Mouse (Mus musculus): ENCODE results near the gene Sppl3. TPM values are rescaled to one million over a fixed set of nuclear protein-coding genes. Genes with fewer than 3 reads are reported as not detected.
A peak's percentile ranks its signal among the peaks of the same experiment; 100 is the strongest.

Gene Sppl3
- polyA plus RNA-seq, 1 experiment = 57.0 TPM

GRCm38 (mm10) chr5:115118961-115119570 lies 108.1 kb downstream of the Sppl3 start, which contains the start of gene Acads:
Gene Acads (minus strand): TSS chr5:115119346.
- no peak for TF ChIP-seq CTCF (conservative IDR thresholded peaks at IDR 0.05; ENCODE audit: insufficient read depth, insufficient read length, low read depth, low read length)
- TF ChIP-seq POLR2A (IDR thresholded peaks at IDR 0.05; ENCODE audit: low read depth, low read length) = no peak
- H3K36me3 ChIP-seq (ENCODE audit: control insufficient read depth, insufficient read depth, low read length) = no peaks in the 10 kb centered on the region
- no peaks in the 10 kb centered on the region for H3K27me3 ChIP-seq (replicated peaks; ENCODE audit: control insufficient read depth, insufficient read depth, low read length)
- under 1% methylated on average over 39 of the region's 39 CpGs for WGBS
- 0 out of 2 replicates have a peak, but pooled peaks cover 2% of the 10 kb centered on the region for H3K4me1 ChIP-seq (ENCODE audit: control insufficient read depth, insufficient read depth, low read length)
- H3K4me3 ChIP-seq (ENCODE audit: insufficient read depth, low read depth, low read length) = peak within 1 kb of the TSS; percentile 91
- peak; percentile 94 for DNase-seq
- H3K27ac ChIP-seq (ENCODE audit: insufficient read depth, low read depth, low read length) = peak within 1 kb of the TSS; percentile 68

DNA sequence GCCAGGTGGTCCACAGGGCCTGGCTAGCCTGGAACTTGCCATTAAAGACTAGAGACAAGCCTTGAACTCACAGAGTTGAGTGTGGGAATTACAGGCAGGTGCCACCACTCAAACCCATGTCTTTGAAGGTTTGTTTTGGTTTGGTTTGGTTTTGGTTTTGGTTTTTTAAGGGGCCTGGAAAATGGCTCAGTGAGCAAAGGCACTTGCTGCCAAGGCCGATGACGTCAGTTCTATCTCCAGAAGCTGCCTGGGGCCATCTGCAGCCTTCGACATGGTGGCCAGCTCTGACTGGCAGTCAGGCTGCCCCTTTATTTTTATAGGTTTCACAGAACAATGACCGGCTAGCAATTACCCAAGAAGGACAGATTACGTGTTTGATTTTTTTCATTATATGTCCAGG lies 110.0 kb downstream of the Sppl3 start:
- Histone ChIP-seq H3K27me3 (replicated peaks; ENCODE audit: control insufficient read depth, insufficient read depth, low read length) (no peaks in the 10 kb centered on the region), H3K36me3 (ENCODE audit: control insufficient read depth, insufficient read depth, low read length) (no peaks in the 10 kb centered on the region), H3K4me1 (ENCODE audit: control insufficient read depth, insufficient read depth, low read length) (peaks cover 8% of the 10 kb centered on the region; the same call in 1 of the 2 replicates), H3K27ac (ENCODE audit: insufficient read depth, low read depth, low read length) (no peak overlapping the region), H3K4me3 (ENCODE audit: insufficient read depth, low read depth, low read length) (no peak overlapping the region)
- DNase-seq = no peak
- TF ChIP-seq CTCF (conservative IDR thresholded peaks at IDR 0.05; ENCODE audit: insufficient read depth, insufficient read length, low read depth, low read length) (no peak), POLR2A (IDR thresholded peaks at IDR 0.05; ENCODE audit: low read depth, low read length) (no peak)
- 68% methylated on average over 5 of the region's 5 CpGs for WGBS

GRCm38 (mm10) chr5:115124690-115125089 lies 113.8 kb downstream of the Sppl3 start:
- no peak overlapping the region for H3K4me3 ChIP-seq (ENCODE audit: insufficient read depth, low read depth, low read length)
- 92% methylated on average over 6 of the region's 6 CpGs for WGBS
- H3K4me1 ChIP-seq (ENCODE audit: control insufficient read depth, insufficient read depth, low read length) = peaks cover 23% of the 10 kb centered on the region
- TF ChIP-seq POLR2A (IDR thresholded peaks at IDR 0.05; ENCODE audit: low read depth, low read length) (no peak), CTCF (conservative IDR thresholded peaks at IDR 0.05; ENCODE audit: insufficient read depth, insufficient read length, low read depth, low read length) (no peak)
- peaks cover 1% of the 10 kb centered on the region; the same call in 1 of the 2 replicates for H3K36me3 ChIP-seq (ENCODE audit: control insufficient read depth, insufficient read depth, low read length)
- no peak for DNase-seq
- no peaks in the 10 kb centered on the region for H3K27me3 ChIP-seq (replicated peaks; ENCODE audit: control insufficient read depth, insufficient read depth, low read length)
- no peak overlapping the region for H3K27ac ChIP-seq (ENCODE audit: insufficient read depth, low read depth, low read length)

DNA sequence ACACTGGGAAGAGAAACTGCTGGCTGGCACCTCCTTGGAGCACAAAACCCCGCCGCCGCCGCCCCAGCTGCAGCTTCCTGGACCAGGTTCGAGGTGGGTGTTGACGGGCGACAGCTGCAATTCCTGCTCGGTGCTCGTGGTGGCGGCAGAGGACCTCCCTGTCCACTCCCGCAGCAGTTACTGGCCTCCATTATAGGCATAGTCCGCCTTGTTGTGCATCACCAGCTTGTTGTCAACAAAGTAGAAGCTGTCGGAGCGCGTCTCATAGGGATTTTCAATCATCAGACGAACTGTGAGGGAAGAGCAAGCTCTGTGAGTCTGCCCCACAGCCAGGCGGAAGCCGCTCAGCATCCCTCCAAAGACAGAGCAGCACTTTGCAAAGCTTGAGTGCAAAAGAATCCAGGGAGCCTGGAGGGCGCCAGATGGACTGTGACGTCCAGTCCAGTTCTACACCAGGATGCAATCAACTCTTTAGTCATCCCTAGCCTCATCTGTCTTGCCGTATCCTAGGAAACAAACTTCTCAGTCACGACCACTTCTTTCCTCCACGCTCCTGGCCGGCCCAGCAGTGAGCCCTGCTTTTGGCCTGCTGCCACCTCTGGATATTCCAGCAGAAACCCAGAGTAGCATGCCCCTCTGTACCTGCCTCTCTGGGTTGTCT lies 114.4 kb downstream of the Sppl3 start:
- TF ChIP-seq CTCF (conservative IDR thresholded peaks at IDR 0.05; ENCODE audit: insufficient read depth, insufficient read length, low read depth, low read length) (peak; percentile 96), POLR2A (IDR thresholded peaks at IDR 0.05; ENCODE audit: low read depth, low read length) (no peak)
- peak; percentile 89 for DNase-seq
- peaks cover 23% of the 10 kb centered on the region for H3K4me1 ChIP-seq (ENCODE audit: control insufficient read depth, insufficient read depth, low read length)
- H3K27me3 ChIP-seq (replicated peaks; ENCODE audit: control insufficient read depth, insufficient read depth, low read length) = no peaks in the 10 kb centered on the region
- no peak overlapping the region for H3K4me3 ChIP-seq (ENCODE audit: insufficient read depth, low read depth, low read length)
- H3K36me3 ChIP-seq (ENCODE audit: control insufficient read depth, insufficient read depth, low read length) = peaks cover 1% of the 10 kb centered on the region; the same call in 1 of the 2 replicates
- H3K27ac ChIP-seq (ENCODE audit: insufficient read depth, low read depth, low read length) = no peak overlapping the region
- 13% methylated on average over 24 of the region's 24 CpGs for WGBS

DNA sequence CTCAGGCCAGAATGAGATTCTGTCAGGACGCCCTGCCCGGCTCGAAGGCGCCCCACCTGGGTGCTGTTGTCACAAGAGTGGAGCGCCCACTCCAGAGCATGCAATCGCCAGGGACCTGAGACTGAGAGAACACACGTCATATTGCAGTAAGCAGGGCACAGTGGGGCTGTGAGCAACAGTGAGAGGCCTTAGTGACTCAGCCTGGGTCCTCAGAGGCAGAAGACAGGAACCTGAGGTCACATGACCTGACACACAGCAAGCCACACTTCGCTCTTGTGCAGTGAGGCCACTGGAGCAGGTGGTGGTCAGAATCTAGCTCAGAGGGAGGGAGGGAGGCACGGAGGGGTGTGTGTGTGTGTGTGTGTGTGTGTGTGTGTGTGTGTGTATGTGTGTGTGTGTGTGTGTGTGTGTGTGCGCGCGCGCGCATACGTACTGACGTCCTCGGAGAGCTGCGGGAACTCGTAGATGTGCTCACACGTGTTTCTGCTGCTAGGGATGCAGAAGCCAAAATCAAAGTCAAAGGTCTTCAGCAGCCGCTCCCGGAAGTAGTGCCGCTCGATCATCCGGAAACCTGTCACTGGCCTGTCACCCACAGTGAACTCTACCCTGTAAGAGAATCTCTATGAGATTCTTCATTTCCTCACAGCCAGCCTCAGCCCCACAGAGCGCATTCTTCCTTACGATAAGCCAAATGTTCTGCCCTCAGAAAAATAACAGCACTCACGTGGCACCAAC lies 115.8 kb downstream of the Sppl3 start:
- DNase-seq = peak; percentile 58
- H3K4me3 ChIP-seq (ENCODE audit: insufficient read depth, low read depth, low read length) = peak overlapping the region; percentile 31
- peaks cover 1% of the 10 kb centered on the region; the same call in 1 of the 2 replicates for H3K36me3 ChIP-seq (ENCODE audit: control insufficient read depth, insufficient read depth, low read length)
- peaks cover 23% of the 10 kb centered on the region for H3K4me1 ChIP-seq (ENCODE audit: control insufficient read depth, insufficient read depth, low read length)
- TF ChIP-seq CTCF (conservative IDR thresholded peaks at IDR 0.05; ENCODE audit: insufficient read depth, insufficient read length, low read depth, low read length) = no peak
- H3K27me3 ChIP-seq (replicated peaks; ENCODE audit: control insufficient read depth, insufficient read depth, low read length) = no peaks in the 10 kb centered on the region
- peak overlapping the region; percentile 91 for H3K27ac ChIP-seq (ENCODE audit: insufficient read depth, low read depth, low read length)
- 63% methylated on average over 23 of the region's 28 CpGs for WGBS

DNA sequence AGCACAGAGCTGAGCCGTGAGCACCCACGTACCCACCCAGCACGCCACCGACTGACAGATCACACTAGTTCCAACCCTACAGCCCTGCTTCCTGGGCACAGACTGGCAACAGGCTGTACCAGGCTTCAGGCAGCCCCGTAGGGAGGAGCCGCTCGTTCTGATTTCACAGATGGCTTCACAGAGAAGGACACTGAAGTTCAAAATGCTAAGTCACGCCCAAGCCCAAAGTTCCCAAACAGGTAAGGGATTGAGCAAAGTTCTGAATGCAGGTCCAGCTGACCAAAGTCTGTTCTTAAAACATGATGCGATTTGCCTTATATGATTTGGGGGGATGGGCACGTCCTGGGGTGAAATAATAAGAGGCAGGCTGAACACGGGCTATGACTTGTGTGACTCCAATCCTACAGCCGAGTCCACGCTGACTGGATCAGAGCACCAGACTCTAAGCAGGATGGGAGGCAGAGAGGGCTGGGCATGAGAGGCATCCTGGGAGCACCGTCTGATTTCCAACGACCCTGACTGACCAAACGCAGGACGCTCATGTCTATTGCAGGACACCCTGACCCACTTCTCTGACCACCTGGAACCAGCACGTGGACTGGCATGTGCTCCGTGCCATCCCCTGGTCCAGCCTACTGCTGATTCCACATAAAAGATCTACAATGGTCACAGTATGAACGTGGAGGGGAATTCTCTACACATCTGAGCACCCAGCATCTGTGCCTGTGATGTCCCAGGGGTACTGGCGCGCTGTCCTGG lies 116.7 kb downstream of the Sppl3 start:
- Histone ChIP-seq H3K27me3 (replicated peaks; ENCODE audit: control insufficient read depth, insufficient read depth, low read length) (no peaks in the 10 kb centered on the region), H3K27ac (ENCODE audit: insufficient read depth, low read depth, low read length) (peak overlapping the region; percentile 91), H3K4me3 (ENCODE audit: insufficient read depth, low read depth, low read length) (peak overlapping the region; percentile 31), H3K36me3 (ENCODE audit: control insufficient read depth, insufficient read depth, low read length) (peaks cover 1% of the 10 kb centered on the region; the same call in 1 of the 2 replicates), H3K4me1 (ENCODE audit: control insufficient read depth, insufficient read depth, low read length) (peaks cover 27% of the 10 kb centered on the region)
- TF ChIP-seq CTCF (conservative IDR thresholded peaks at IDR 0.05; ENCODE audit: insufficient read depth, insufficient read length, low read depth, low read length) = no peak
- peak; percentile 43 for TF ChIP-seq POLR2A (IDR thresholded peaks at IDR 0.05; ENCODE audit: low read depth, low read length)
- DNase-seq = peak; percentile 93
- 50% methylated on average over 22 of the region's 22 CpGs for WGBS
